19 mouse cellular contexts compared by ENCODE assay signal in genomic region chr2:17297496-17297895, GRCm38 (mm10).
"Had no signal": no experiment of that assay in that cellular context is flagged by ENCODE, and none has a peak within 500 bp of the region (broad histone marks: within the 10 kb centered on the region; RNA-seq: fewer than 3 reads in every experiment).

No protein-coding gene starts in this region.

- H3K4me2 ChIP-seq: liver, embryonic 15.5 days; lung, embryonic 15.5 days; midbrain, embryonic 11.5 days; midbrain, embryonic 13.5 days; midbrain, embryonic 15.5 days; neural tube, embryonic 12.5 days had no signal

- ATAC-seq: liver, postnatal 0 days; lung, postnatal 0 days; midbrain, embryonic 13.5 days; midbrain, embryonic 15.5 days had no signal

- H3K9ac ChIP-seq: liver, embryonic 15.5 days; liver, postnatal 0 days; lung, embryonic 15.5 days; midbrain, embryonic 13.5 days; midbrain, embryonic 15.5 days; neural tube, embryonic 12.5 days had no signal

- H3K36me3 ChIP-seq: liver, embryonic 15.5 days; lung, embryonic 15.5 days; midbrain, embryonic 13.5 days; midbrain, embryonic 15.5 days; neural tube, embryonic 12.5 days had no signal

- H3K4me3 ChIP-seq: liver, embryonic 15.5 days; lung, embryonic 15.5 days; megakaryocyte, embryonic 14.5 days; midbrain, embryonic 13.5 days; midbrain, embryonic 15.5 days; neural tube, embryonic 12.5 days had no signal

- H3K27ac ChIP-seq: liver, embryonic 15.5 days; lung, embryonic 15.5 days; macrophage; midbrain, embryonic 13.5 days; midbrain, embryonic 15.5 days; neural tube, embryonic 12.5 days had no signal

- H3K9me3 ChIP-seq: liver, embryonic 15.5 days; lung, embryonic 15.5 days; megakaryocyte, embryonic 14.5 days; midbrain, embryonic 13.5 days; midbrain, embryonic 15.5 days; neural tube, embryonic 12.5 days had no signal

- H3K27me3 ChIP-seq: liver, embryonic 15.5 days; lung, embryonic 15.5 days; megakaryocyte, embryonic 14.5 days; midbrain, embryonic 13.5 days; midbrain, embryonic 15.5 days; neural tube, embryonic 12.5 days had no signal

- H3K4me1 ChIP-seq: liver, embryonic 15.5 days; lung, embryonic 15.5 days; megakaryocyte, embryonic 14.5 days; midbrain, embryonic 13.5 days; midbrain, embryonic 15.5 days; neural tube, embryonic 12.5 days had no signal

- DNase-seq: liver, postnatal 0 days; lung, adult 2 months; lung, postnatal 14 days; lung, postnatal 36 days; right cerebral cortex, postnatal 25 days; right cerebral cortex, postnatal 4 days; spleen, adult 18-20 months; thymus, adult 18-20 months; thymus, postnatal 14 days; thymus, postnatal 36 days had no signal
